Mouse (Mus musculus) E14TG2a.4 (cell line): ENCODE measurements around the gene Setd3.

ENCODE experiments used
- CTCF ChIP-seq: conservative IDR thresholded peaks from 2 replicates; pipeline ENCODE4 v1.5.1; 2014; ENCODE audit warnings: low read length
- POU5F1 ChIP-seq: IDR thresholded peaks from 2 replicates; pipeline ENCODE4 v1.6.1; 2014; ENCODE audit warnings: low read length, borderline replicate concordance

GRCm38 (mm10) chr12:108067811-108068375, 111.2 kb downstream of the Setd3 start:
- TF ChIP-seq CTCF (no peak), POU5F1 (no peak)
